Mouse (Mus musculus) spleen, adult 12 weeks (tissue): ENCODE data around the gene Fkbp10.

Experiments used
- DNase-seq: peaks from one replicate; pipeline ENCODE4 v3.0.0; 2022; ENCODE audit warnings: low spot score

Gene Fkbp10

DNA sequence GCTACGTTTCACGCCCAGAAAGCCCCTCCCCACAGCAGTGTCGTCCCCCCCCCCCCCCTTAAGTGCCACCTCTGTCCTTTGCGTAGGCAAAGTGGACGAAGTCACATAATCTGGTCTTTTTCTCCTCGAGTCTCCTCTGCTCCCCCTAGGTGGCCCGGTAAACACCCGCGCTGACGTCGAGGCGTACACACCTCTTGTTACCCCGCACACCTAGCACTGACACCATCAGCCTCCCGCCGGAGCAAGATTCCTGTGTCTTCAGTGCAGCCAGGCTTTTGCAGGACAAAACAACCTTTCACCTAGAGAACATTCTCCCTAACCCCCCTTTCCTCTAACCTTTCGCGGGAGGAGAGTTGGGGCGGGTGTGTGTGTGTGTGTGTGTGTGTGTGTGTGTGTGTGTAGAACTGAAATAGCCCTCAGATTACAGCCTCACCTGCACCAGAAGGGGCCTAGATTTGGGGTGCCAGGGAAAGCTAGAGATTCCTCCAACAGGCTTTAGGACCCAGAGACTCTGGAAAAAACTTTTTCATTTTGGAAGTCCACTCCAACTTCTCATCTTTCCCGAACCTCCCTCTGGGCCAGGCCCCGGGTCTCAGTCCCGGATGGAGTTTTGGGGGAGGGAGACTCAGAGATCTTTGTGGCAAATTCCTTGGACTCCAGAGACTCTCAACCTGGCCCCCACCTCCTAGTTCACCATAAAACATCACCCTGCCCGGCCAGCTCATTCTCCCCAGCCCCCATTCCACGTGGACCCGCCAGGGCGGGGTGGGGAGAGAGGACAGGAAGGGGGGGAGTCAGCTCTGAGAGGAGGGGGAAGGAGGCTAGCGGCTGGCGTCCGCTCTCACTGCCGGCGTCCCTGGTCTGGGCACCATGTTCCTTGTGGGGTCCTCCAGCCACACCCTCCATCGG, at the start of gene Fkbp10:
TSS of gene Fkbp10 (plus strand) at position 784 of the 909 bp plus-strand sequence.
- no peak for DNase-seq

DNA sequence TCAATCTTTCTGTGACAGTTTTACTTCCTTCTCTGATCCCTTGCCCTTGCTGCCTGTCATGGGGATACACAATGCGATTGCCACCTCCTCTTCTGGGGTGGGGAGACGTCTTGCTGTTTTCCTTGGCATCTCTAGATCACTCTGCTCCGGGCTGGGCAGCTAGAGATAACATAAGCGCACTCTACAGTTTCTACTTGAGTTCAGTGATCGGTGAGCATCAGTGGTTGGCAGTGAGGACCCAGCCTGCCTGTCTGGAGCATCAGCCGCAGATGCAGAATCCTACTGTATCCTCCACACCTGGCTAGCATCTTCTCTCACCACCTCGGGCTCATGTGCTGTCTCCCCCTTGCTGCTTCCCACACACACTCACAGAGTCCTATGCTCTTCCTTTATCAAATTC, 46.4 kb upstream of the Fkbp10 start:
- no peak for DNase-seq

DNA sequence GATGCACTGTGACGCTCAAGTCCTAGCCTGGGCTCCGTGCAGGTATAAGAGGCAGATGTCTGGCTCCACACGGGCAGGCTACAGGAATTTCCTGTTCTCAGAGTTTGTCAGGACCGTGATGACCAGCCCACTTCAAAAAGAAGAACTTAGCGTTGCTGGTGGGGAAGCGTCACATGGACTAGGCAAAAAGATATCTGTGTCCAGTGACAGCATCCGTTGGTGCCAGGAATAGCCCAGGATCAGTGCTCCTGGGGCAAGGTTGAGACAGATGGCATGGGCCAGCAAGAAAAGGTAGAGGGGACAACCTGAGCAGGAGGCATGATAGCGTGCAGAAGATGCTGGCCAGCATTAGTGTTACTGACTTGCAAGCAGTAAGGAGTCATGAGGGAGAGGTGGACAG, 45.7 kb upstream of the Fkbp10 start:
- no peak for DNase-seq

DNA sequence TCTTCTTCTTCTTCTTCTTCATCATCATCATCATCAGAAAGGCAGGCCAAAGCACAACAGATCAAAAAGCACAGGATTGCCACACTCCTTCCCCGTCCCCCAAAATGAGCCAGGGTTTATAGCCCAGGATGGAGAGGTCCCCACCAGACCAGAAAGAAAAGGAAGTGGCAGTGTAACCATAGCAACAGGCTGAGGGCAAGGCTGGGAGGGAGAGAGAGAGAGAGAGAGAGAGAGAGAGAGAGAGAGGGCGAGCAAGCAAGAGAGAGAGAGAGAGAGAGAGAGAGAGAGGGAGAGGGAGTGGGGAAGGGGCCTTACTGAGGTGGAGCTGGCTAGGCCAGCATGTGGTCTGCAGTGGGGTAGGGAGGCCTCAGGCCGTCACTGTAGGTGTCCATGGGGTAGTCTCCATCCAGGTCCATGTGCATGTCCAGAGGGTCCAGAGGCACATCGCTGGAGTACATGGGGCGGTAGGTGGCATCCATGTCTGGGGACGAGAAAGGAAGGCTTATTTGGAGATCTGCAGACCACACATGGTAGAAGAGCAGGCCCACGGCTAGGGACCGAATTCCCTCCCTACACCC, 43.4 kb upstream of the Fkbp10 start:
- DNase-seq: no peak

DNA sequence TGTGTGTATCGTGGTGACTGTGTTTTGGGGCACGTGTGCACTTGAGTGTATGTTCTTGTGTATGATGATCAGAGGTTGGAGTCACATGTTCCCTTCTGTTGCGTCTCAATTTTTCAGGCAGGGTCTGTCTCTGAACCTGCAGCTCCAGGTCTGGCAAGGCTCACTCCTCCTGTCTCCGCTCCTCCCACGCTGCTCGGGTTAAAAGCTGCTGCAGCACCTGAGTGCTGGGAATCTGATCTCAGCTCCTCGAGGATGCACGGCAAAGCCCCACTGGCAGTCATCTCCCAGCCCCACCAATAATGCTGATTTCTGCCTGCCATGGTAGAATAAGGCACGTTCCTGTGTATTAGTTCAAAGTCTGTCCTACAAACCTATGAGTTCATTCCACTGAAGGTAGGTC, 40.4 kb upstream of the Fkbp10 start:
- no peak for DNase-seq

GRCm38 (mm10) chr11:100376005-100376404, 39.5 kb upstream of the Fkbp10 start:
- no peak for DNase-seq

DNA sequence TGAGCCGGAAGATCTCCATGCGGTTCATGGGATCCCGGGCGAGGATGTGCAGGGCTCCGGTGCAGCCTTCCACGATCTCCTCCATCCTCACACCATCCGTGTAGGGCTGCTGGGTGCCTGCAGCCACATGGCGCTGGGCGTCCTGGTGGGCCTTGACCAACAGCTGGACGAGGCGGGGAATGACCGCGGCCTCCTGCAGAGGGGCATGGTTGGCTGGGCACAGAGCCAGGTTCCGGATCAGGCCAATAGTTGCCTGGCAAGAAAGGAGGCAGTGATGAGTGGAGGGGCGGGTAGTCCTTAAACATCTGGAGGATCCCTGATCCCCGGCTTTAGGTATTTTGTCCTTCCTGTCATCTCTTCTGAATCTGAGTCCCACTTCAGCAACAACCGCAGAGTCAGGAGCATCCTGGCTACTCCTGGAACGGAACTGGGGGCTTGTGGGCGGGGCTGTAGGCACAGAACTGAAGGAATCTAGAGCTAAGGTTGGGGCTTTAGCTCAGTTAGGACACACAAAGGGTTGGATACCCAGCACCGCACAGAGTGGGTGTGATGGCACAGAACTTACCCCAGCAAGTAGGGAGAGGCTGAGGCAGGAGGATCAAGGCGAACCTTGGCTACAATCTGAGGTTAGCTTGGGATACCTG, 38.6 kb upstream of the Fkbp10 start:
- DNase-seq: no peak

- DNase-seq: no peak
These were observed 37.5 kb upstream of the Fkbp10 start for GRCm38 (mm10) chr11:100377989-100378388.

DNA sequence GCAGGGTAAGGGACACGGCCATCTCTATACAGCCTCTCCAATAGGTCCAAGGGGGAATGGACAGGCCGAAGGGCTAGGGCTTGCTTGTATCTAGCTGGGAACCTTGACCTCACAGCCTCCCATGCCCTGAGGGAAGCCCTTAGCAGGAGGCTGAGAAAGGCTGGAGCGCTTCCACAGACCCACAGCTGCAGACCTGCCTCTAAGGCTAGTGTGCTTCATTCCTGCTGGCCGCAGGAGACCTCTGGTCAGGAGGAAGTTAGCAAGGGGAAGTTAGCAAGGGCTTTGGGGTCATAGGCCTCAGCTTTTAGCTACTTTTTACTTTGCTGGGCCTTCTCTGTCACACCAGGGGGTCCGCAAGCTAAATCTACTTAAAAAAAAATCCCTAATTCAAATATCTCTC, 37.1 kb upstream of the Fkbp10 start:
- no peak for DNase-seq

GRCm38 (mm10) chr11:100379311-100379710, 36.2 kb upstream of the Fkbp10 start:
- no peak for DNase-seq

DNA sequence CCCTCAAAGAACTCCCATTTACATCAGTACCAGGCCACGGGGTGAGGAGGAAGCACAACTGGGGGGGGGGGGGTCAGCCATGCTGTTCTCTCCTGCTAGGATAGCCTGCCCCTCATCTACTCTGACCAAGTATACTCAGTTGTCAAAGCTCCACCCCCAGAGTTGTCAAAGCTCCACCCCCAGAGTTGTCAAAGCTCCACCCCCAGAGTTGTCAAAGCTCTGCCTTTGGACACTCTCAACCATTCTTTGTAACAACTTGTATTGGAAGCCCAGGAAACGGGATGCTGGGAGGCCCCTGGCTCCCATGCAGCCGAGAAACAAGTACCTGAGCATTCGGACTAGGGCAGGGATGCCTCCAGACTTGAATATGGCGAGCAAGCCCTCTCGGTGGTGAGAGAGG, 32.8 kb upstream of the Fkbp10 start:
- DNase-seq: no peak

DNA sequence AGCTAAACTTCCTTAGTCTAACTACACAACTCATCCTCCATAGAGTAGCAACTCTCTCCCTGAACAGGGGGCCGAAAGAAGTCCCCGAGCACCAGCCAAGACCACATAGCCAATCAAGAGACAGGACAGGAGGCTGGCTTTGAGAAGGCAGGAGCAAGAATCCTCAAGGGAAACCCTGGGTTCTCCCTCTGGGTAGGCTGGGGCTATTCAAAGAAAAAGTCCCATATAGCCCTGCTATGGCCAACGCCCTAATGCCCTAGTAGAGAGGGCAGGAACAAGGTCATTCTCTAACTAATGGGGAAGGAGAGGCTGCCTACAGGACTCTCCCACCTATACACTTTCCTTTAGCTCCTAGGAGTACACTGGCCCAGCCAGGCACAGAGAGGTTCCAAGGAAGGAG, 30.5 kb upstream of the Fkbp10 start:
- DNase-seq: no peak

DNA sequence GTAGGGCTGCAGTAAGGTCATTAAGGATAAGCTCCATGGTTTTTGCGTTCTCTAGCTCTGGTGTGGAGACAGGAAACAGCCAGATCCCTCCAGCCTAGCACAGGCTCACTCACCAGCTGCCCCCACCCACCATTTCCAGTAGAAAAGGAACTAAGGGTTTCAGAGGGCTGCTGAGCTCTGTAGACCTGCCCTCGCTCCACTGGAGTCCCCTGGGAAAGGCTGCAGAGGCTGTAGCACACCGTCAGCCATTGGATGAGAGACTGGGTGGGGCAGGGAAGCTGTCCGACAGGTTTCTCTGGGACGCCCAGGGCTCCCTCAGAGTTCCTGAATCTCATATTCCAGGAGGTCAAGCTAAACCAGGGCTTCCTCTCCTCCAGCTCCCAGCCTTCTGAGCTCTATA, 28.9 kb upstream of the Fkbp10 start:
- no peak for DNase-seq

- no peak for DNase-seq
These were observed 28.4 kb upstream of the Fkbp10 start for GRCm38 (mm10) chr11:100387111-100387510.

GRCm38 (mm10) chr11:100387589-100388375, 27.7 kb upstream of the Fkbp10 start:
- no peak for DNase-seq

DNA sequence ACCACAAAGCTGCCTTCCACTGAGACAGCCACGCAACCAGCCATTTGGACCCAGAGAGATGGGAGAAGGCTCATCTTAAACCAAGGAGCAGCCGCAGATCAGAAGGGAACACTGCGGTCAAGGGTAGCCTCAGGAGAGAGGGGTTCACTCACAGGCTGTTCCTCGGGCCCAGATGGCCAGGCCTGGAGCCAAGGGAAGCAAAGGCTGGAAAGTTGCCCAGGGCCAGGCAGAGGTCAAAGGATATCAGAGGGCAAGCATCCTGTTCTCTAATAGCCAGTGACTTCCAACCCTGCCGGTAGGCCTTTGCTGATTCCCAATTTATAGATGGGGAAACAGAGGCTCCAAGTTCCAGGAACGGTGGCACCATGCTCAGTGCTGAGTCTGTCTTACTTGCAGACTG, 26.9 kb upstream of the Fkbp10 start:
- DNase-seq: no peak

DNA sequence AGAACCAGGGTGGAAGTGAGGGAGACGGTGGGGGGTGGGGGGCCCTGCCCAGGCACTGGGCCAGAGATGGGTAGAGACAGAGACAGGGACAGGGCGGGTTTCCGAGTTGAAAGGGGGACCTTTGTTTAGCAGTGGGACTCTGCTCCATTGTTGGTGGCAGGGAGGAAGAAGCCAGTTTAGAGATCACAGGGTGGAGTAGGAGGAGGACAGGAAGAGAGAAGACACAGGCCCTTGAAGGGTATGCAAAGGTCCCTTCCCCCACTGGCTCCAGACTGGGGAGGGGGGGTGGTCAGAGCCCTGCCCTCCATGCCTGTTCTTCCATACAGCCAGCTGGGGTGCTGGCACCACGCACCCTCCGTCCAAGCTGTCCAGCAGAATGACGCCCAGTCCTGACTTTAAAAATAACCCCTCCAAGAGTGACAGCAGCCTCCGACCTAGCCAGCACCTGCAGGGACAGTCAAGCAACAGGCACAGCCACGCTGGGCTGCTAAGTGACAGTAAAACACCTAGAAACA, 25.5 kb upstream of the Fkbp10 start:
- no peak for DNase-seq

- DNase-seq: no peak
These were observed 24.2 kb upstream of the Fkbp10 start for GRCm38 (mm10) chr11:100391081-100391883.

DNA sequence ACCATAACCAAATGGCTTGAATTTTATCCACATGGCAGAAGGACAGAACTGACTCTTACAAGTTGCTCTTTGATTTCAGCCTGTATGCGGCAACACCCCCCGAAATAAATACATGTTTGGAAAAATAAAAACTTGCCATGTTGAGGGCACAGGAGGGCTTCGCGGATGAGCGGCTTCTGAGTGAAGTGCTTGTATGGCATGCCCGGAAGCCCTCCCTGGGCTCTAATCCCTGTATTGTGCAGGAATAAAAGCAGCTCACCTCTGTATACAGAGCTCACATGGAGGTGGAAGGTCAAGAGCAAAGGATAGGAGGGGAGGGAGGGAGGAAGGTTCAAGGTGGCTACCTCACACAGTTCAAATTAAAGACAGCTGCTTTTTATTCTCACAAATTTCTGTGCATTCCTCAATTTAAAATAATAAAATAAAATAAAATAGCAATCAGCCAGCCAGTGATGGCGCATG, 23.6 kb upstream of the Fkbp10 start:
- DNase-seq: no peak

GRCm38 (mm10) chr11:100392958-100393357, 22.5 kb upstream of the Fkbp10 start:
- no peak for DNase-seq

GRCm38 (mm10) chr11:100393733-100394132, 21.8 kb upstream of the Fkbp10 start:
- DNase-seq: no peak
